Mouse (Mus musculus): Measurements from ENCODE around the gene Ppp2r3c. TPM values are rescaled to one million over a fixed set of nuclear protein-coding genes. Genes with fewer than 3 reads are reported as not detected.
"Not testable (repeated sequence)": the region's sequence is repeated elsewhere in the genome, so short reads cannot be mapped to it uniquely, and the experiment has no call there.

The Ppp2r3c gene
- total RNA-seq (2021) (10 to 100 TPM in 1 of 2 experiments, 1 to 10 TPM in 1; 8.0 to 11.8 TPM), polyA plus RNA-seq (2012; rRNA removed) (2.5 and 4.4 TPM in 2 replicates)
- long read RNA-seq, full-length matches to known transcripts, result 3 of 24 reads
- long read RNA-seq, partial matches to known transcripts, result 15 of 24 reads
- long read RNA-seq, other reads (novel, unspliced or antisense), result 6 of 24 reads

GRCm38 (mm10) chr12:55302485-55303441, at the start of gene Ppp2r3c:
Gene Ppp2r3c (minus strand): TSS chr12:55302998.
- Histone ChIP-seq H3K4me1 (ENCODE audit: control insufficient read depth, insufficient read depth, low read length) (peaks cover 6% of the 10 kb centered on the region), H3K27me3 (ENCODE audit: control insufficient read depth, insufficient read depth, low read length) (no peaks in the 10 kb centered on the region), H3K36me3 (ENCODE audit: control insufficient read depth, insufficient read depth, low read length) (peaks cover 4% of the 10 kb centered on the region), H3K4me3 (peak within 1 kb of the TSS; percentile 73), H3K79me2 (replicated peaks; ENCODE audit: control insufficient read depth, insufficient read depth, low read length) (no peaks in the 10 kb centered on the region), H3K9ac (ENCODE audit: low read depth, low read length) (peak within 1 kb of the TSS; percentile 84), H3K27ac (peak within 1 kb of the TSS; percentile 98)
- WGBS, result under 1% methylated on average over 55 of the region's 55 CpGs
- peak; percentile 90 to 93 for DNase-seq
- peak; percentile 54 for TF ChIP-seq EP300 (IDR thresholded peaks at IDR 0.05; ENCODE audit: insufficient read depth, low read depth, low read length)
- no peak for TF ChIP-seq CTCF (IDR thresholded peaks at IDR 0.05)
- TF ChIP-seq POLR2A (IDR thresholded peaks at IDR 0.05; ENCODE audit: insufficient read depth, low read depth, low read length), result peak; percentile 76
- intact Hi-C loops (cut with DNase I), result loop anchor here (5.0 to 10.0 kb wide), 2 partner anchors 315 to 532 kb away; partner anchors contain the start of genes Brms1l and Gm20403

- Histone ChIP-seq H3K27me3 (ENCODE audit: control insufficient read depth, insufficient read depth, low read length) (no peaks in the 10 kb centered on the region), H3K27ac (peak overlapping the region; percentile 10; the same call in 1 of the 2 replicates), H3K36me3 (ENCODE audit: control insufficient read depth, insufficient read depth, low read length) (no peaks in the 10 kb centered on the region), H3K4me3 (peak overlapping the region; percentile 11; the same call in 1 of the 2 replicates), H3K9ac (ENCODE audit: low read depth, low read length) (peak overlapping the region; percentile 21; the same call in 1 of the 2 replicates), H3K4me1 (ENCODE audit: control insufficient read depth, insufficient read depth, low read length) (peaks cover 2% of the 10 kb centered on the region), H3K79me2 (replicated peaks; ENCODE audit: control insufficient read depth, insufficient read depth, low read length) (no peaks in the 10 kb centered on the region)
- 44% methylated on average over 13 of the region's 13 CpGs for WGBS
- intact Hi-C loops (cut with DNase I), result no loop called here
- DNase-seq, result no peak
- TF ChIP-seq CTCF (IDR thresholded peaks at IDR 0.05) (peak; percentile 30), EP300 (IDR thresholded peaks at IDR 0.05; ENCODE audit: insufficient read depth, low read depth, low read length) (no peak)
Observed at GRCm38 (mm10) chr12:55344583-55344982, 41.8 kb upstream of the Ppp2r3c start.

- Histone ChIP-seq H3K79me2 (replicated peaks; ENCODE audit: control insufficient read depth, insufficient read depth, low read length) (no peaks in the 10 kb centered on the region), H3K9ac (ENCODE audit: low read depth, low read length) (no peak overlapping the region), H3K36me3 (ENCODE audit: control insufficient read depth, insufficient read depth, low read length) (no peaks in the 10 kb centered on the region), H3K4me1 (ENCODE audit: control insufficient read depth, insufficient read depth, low read length) (peaks cover 2% of the 10 kb centered on the region), H3K27me3 (ENCODE audit: control insufficient read depth, insufficient read depth, low read length) (no peaks in the 10 kb centered on the region), H3K4me3 (no peak overlapping the region), H3K27ac (no peak overlapping the region)
- no peak for TF ChIP-seq POLR2A (IDR thresholded peaks at IDR 0.05; ENCODE audit: insufficient read depth, low read depth, low read length)
- TF ChIP-seq CTCF (IDR thresholded peaks at IDR 0.05), result no peak
- no peak for DNase-seq
- intact Hi-C loops (cut with DNase I), result no loop called here
- 87% methylated on average over 11 of the region's 11 CpGs for WGBS
Observed at GRCm38 (mm10) chr12:55343998-55344397, 41.2 kb upstream of the Ppp2r3c start.

GRCm38 (mm10) chr12:55343045-55343444, 40.2 kb upstream of the Ppp2r3c start:
- WGBS, result 45% methylated on average over 1 of the region's 1 CpGs
- H3K79me2 ChIP-seq (replicated peaks; ENCODE audit: control insufficient read depth, insufficient read depth, low read length); H3K4me3 ChIP-seq; H3K4me1 ChIP-seq (ENCODE audit: control insufficient read depth, insufficient read depth, low read length); H3K36me3 ChIP-seq (ENCODE audit: control insufficient read depth, insufficient read depth, low read length); H3K9ac ChIP-seq (ENCODE audit: low read depth, low read length); DNase-seq; H3K27ac ChIP-seq; H3K27me3 ChIP-seq (ENCODE audit: control insufficient read depth, insufficient read depth, low read length); intact Hi-C loops (cut with DNase I): not testable (repeated sequence)

- WGBS, result 92% methylated on average over 1 of the region's 2 CpGs
- H3K36me3 ChIP-seq (ENCODE audit: control insufficient read depth, insufficient read depth, low read length); H3K27me3 ChIP-seq (ENCODE audit: control insufficient read depth, insufficient read depth, low read length); H3K4me3 ChIP-seq; H3K4me1 ChIP-seq (ENCODE audit: control insufficient read depth, insufficient read depth, low read length); H3K27ac ChIP-seq; intact Hi-C loops (cut with DNase I); H3K9ac ChIP-seq (ENCODE audit: low read depth, low read length); H3K79me2 ChIP-seq (replicated peaks; ENCODE audit: control insufficient read depth, insufficient read depth, low read length); DNase-seq: not testable (repeated sequence)
Observed at GRCm38 (mm10) chr12:55338490-55338889, 35.7 kb upstream of the Ppp2r3c start.

GRCm38 (mm10) chr12:55333662-55334061, 30.9 kb upstream of the Ppp2r3c start:
- WGBS, result 94% methylated on average over 7 of the region's 7 CpGs
- Histone ChIP-seq H3K4me3 (no peak overlapping the region), H3K4me1 (ENCODE audit: control insufficient read depth, insufficient read depth, low read length) (no peaks in the 10 kb centered on the region), H3K36me3 (ENCODE audit: control insufficient read depth, insufficient read depth, low read length) (no peaks in the 10 kb centered on the region), H3K79me2 (replicated peaks; ENCODE audit: control insufficient read depth, insufficient read depth, low read length) (no peaks in the 10 kb centered on the region), H3K27ac (no peak overlapping the region), H3K27me3 (ENCODE audit: control insufficient read depth, insufficient read depth, low read length) (no peaks in the 10 kb centered on the region), H3K9ac (ENCODE audit: low read depth, low read length) (no peak overlapping the region)
- intact Hi-C loops (cut with DNase I), result no loop called here
- DNase-seq, result no peak
- TF ChIP-seq EP300 (IDR thresholded peaks at IDR 0.05; ENCODE audit: insufficient read depth, low read depth, low read length) (no peak), POLR2A (IDR thresholded peaks at IDR 0.05; ENCODE audit: insufficient read depth, low read depth, low read length) (no peak), CTCF (IDR thresholded peaks at IDR 0.05) (no peak)
